Mouse (Mus musculus) kidney, postnatal 36 days (tissue): ENCODE measurements at regions not wholly inside any gene's neighbourhood (a gene's known extent, or its start where the extent isn't known, plus 50 kb on each side); places are given as distances from the start of the nearest gene placed in this dataset.

Experiments used
- DNase-seq, 2 experiments: peaks; one replicate each; pipeline ENCODE4 v3.0.0; 2021 to 2022; ENCODE audit warnings: mixed read lengths in 2 of 2

DNA sequence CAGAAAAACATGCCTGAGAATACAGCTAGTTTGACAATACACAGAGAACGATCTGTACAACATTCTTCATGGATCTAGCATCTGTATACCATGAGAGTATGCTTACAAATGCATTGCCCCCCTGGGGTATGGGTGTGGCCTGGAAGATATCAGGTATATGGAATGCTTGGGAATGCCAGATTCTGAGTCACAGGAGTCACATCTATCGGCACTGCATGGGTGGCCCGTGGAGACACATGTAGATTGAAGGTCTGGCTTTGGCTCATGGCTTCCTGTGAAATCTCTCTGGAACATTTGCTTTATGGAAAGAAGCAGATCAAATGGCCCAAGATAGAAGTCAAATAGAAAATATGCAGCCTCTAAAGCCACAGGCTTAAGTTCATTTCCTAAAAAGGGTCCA, 59.6 kb downstream of the Kcne4 start:
- DNase-seq = no peak

DNA sequence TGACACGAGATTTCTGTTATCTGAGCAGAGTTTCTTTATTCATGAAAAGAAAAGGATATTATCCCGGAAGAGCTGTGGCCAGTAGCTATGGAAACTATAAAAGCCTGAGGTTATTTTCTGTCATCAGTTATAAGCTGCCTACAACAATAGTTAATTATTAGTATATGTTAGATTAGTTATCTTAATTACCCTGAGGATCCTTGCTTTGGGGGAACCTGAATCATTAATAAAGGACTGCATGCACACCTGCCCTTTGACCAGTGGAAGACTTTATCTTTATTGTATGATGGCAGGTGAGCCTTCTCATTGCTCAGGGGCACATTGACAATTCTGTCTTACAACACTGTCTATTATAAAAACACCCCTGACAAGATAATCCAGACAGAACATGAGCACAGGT, 62.7 kb downstream of the Kcne4 start:
- DNase-seq = no peak

GRCm38 (mm10) chr1:78882455-78882854, 65.9 kb downstream of the Kcne4 start:
- no peak for DNase-seq

DNA sequence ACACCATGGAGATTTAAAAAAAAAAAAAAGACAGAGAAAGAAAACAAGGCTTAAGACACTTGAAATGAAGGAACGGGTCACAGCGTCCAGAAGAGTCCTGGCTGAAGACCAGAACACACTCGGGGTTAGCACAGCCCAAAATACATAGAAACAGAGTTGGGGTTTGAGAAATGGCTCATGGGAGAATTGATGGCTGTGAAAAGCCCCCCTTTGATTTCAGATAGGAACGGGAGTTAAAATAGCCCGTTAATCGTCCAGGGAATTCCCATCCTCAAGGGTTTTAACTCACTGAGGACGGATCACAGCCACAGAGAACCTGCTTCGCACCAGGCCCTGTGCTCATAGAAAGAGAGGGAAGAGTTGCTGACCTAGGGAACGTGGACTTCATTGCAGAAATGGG, 72.7 kb downstream of the Kcne4 start:
- no peak for DNase-seq

GRCm38 (mm10) chr1:78891344-78891743, 74.8 kb downstream of the Kcne4 start:
- no peak for DNase-seq

DNA sequence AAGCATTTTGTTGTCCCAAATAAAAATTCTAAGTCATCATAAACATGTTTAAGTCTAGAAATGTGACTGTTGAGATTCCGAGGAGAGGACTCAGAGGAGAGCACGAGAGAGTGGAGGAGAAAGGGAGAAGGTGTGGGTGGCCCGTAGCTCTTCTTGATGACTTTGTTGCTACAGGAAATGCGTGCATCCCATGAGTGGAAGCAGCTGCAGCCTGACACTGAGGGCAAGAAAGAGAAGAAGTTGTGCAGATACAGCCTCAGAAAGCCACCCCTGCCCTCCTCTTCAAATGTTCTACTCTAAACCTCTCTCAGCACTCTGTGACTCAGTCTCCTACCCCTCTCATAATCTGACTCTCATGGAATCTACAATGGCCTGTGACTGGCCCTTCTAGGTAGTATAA, 77.7 kb downstream of the Kcne4 start:
- peak in 1 of 2 experiments; percentile 11 for DNase-seq

GRCm38 (mm10) chr1:78895112-78895511, 78.6 kb downstream of the Kcne4 start:
- DNase-seq = no peak

DNA sequence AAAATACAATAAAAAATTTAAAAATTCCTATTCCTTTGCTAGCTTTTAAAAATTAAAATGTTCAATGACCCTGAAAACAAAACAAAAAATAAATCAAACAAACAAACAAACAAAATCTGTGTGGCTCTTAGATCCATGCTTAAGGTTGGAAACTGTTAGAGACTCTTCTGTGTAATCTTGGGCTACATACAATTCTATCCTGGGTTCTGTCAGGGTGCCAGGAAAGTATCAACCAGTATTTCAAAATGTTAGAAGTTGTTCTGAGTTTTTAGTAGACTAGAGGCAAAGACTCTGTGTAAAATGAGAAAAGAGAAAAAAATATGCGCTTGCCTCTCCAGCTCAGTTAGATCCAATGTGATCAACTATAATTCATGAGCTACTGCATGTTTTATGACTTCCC, 91.0 kb downstream of the Kcne4 start:
- peak in 1 of 2 experiments; percentile 12 for DNase-seq

DNA sequence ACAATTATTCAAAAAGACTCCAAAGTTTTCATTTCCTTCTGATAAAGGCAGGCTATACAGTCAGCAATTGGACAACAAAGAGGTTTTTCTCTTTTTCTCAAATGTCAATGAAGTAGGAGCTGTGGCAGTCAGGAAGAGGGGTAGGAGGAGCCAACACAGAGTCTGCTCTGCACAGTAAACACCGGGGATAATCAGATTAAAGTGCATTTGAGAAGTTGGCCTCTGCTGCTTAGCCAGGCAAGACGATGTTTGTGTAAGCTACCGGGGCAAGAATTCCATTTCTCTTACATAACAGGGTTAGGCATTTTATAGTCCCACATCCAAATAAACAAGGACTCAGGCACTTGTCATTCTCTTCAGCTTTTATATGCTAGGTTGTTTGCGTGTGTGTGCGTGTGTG, 91.4 kb downstream of the Kcne4 start:
- peak; percentile 52 to 76 for DNase-seq

GRCm38 (mm10) chr1:78913791-78914190, 97.2 kb downstream of the Kcne4 start:
- DNase-seq = no peak

GRCm38 (mm10) chr1:78919863-78920262, 103.3 kb downstream of the Kcne4 start:
- DNase-seq = no peak

DNA sequence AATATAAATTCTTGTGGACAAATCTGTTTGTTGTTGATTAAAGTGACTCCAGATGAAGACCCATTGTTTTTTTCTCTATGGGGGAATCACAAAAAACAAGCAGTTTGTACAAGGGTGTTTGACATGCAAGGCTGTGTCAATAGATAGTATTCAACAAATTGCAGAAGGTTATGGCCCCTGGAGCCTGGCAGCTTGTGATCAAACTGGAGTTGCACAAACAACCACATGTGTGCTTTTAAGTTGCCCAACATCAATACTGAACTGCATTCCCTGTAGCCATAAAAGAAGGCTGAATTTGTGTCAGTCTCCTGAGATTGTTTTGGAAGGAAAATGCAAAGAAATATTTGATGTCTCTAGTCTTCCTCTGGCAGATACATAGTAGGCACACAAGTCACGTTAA, 113.4 kb downstream of the Kcne4 start:
- no peak for DNase-seq

GRCm38 (mm10) chr1:78939871-78940270, 123.3 kb downstream of the Kcne4 start:
- no peak for DNase-seq

GRCm38 (mm10) chr1:78945588-78945987, 129.0 kb downstream of the Kcne4 start:
- no peak for DNase-seq

DNA sequence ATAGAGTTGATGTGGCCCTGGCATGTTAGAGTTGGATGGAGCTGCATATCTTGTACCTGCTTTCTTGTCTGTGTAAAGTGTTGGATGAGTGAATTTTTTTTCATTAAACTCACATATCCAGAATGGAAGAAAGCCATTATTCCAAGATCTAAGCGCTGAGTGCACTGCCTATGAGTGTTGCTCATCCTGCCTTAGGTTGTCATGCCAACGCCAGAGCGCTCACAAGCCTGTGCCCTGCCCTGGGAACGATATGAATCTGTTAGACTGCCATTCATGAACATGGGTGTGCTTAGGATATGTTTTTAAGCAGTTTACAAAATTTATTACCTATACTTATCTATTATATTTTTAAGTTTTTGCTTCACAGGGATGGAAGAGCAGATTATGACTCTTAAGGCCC, 163.5 kb downstream of the Kcne4 start:
- DNase-seq = no peak
